In genomic region chr5:136882055-136882787, GRCm38 (mm10) we compare ENCODE assay signal across 9 mouse cellular contexts. TPM values are rescaled to one million over a fixed set of nuclear protein-coding genes. Genes with fewer than 3 reads are reported as not detected.
A peak's percentile ranks its signal among the peaks of the same experiment; 100 is the strongest.
DNase-seq lines count a peak whose midpoint lies in the region; ATAC-seq and TF ChIP-seq lines count a peak whose summit lies in the region.
"Had no signal": no experiment of that assay in that cellular context is flagged by ENCODE, and none has a peak within 500 bp of the region (broad histone marks: within the 10 kb centered on the region; RNA-seq: fewer than 3 reads in every experiment).

No protein-coding gene starts in this region.

- no peaks in the 10 kb centered on the region; the same call in 1 of the 2 replicates for H3K4me1 ChIP-seq in lung, postnatal 0 days (ENCODE audit: insufficient read depth, low read depth, low read length)

- peak overlapping the region; percentile 47 for H3K4me2 ChIP-seq in lung, postnatal 0 days (replicated peaks; ENCODE audit: low read depth, low read length)

- no peak for TF ChIP-seq EP300 in lung, postnatal 0 days (IDR thresholded peaks at IDR 0.05)

- H3K27ac ChIP-seq in lung, postnatal 0 days (ENCODE audit: low read length) = no peak overlapping the region
- H3K27ac ChIP-seq: macrophage had no signal

- DNase-seq in cerebellum, postnatal 10 days = peak; percentile 35 to 42
- DNase-seq in cerebellum, adult 8-10 months = no peak
- no peak for DNase-seq in lung, postnatal 0 days (ENCODE audit: low spot score)
- no peak for DNase-seq in lung, postnatal 14 days
- peak; percentile 45 to 55 for DNase-seq in kidney, postnatal 4 days
- peak; percentile 50 for DNase-seq in retina, postnatal 1 day
- no peak for DNase-seq in adipocyte (ENCODE audit: low spot score)
- DNase-seq in ovary, postnatal 36 days (ENCODE audit: low spot score) = no peak

- H3K4me3 ChIP-seq in lung, postnatal 0 days (ENCODE audit: low read depth, low read length) = peak overlapping the region; percentile 31

- no peaks in the 10 kb centered on the region for H3K36me3 ChIP-seq in lung, postnatal 0 days (ENCODE audit: insufficient read depth, low read length)

- no peak for ATAC-seq in lung, postnatal 0 days

- H3K27me3 ChIP-seq in lung, postnatal 0 days (replicated peaks; ENCODE audit: insufficient read depth, low read length) = peaks cover 28% of the 10 kb centered on the region

- H3K9ac ChIP-seq in lung, postnatal 0 days (replicated peaks; ENCODE audit: low read depth) = no peak overlapping the region

- WGBS in lung, postnatal 0 days = 4% methylated on average over 47 of the region's 47 CpGs

- H3K9me3 ChIP-seq in lung, postnatal 0 days (ENCODE audit: low read length) = no peaks in the 10 kb centered on the region

- no peak for TF ChIP-seq CTCF in lung, postnatal 0 days (IDR thresholded peaks at IDR 0.05)

RNA-seq across cellular contexts. Expression of gene Col26a1, which starts 0.8 kb away (rescaled TPM):
- polyA plus RNA-seq in lung, postnatal 0 days (2015; fragmentation: Nextera tagmentation; extraction: Ambion mirVana) = 1.6 and 2.2 TPM in 2 replicates
- polyA plus RNA-seq: macrophage had no signal

RNA-seq across cellular contexts. Expression of gene Ift22, which starts 25.7 kb away (rescaled TPM):
- polyA plus RNA-seq in lung, postnatal 0 days (2015; fragmentation: Nextera tagmentation; extraction: Ambion mirVana) = 41.9 and 53.5 TPM in 2 replicates

Comparison
In these comparisons a context has a peak if more than half of its experiments do, and no peak if none do; other contexts are left out.
1. DNase-seq: peak in cerebellum, postnatal 10 days (2 of 2), kidney, postnatal 4 days (2 of 2) and retina, postnatal 1 day (single experiment); none in cerebellum, adult 8-10 months (single experiment), lung, postnatal 0 days (single experiment), lung, postnatal 14 days (single experiment), adipocyte (single experiment) and ovary, postnatal 36 days (single experiment).